Mouse (Mus musculus) cerebellum, postnatal 36 days (tissue): Measurements from ENCODE around the gene Gm30191.
"Not testable (repeated sequence)": the region's sequence is repeated elsewhere in the genome, so short reads cannot be mapped to it uniquely, and the experiment has no call there.

ENCODE experiments used
- DNase-seq, 2 experiments: peaks; one replicate each; pipeline ENCODE4 v3.0.0; 2021 to 2022; ENCODE audit warnings: mixed read lengths in 2 of 2

The Gm30191 gene

DNA sequence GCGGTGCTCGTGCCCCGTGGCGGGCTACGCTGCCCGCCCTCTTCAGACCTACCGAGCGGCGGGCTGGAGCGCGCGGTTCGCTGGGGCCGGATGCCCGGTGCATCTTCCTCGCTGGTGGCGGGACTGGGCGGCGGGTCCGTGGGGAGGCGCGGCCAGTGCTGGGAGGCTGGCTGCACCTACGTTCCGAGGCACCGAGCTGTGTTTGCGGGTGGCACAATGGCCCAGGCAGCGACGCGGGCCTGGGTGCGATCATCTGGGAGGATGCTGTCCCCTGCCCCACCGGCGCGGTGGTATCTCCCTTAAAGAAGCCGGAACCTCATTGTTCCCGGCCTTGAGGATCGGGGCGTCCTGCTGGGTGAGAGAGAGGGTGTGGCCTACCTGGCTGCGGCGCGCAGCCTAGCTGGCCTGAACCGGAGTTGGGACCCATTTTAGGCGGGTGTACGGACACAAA lies 40.9 kb downstream of the Gm30191 start, which contains the start of gene Pdik1l:
TSS of gene Pdik1l (minus strand) at position 321 of the 451 bp plus-strand sequence.
- DNase-seq: peak; percentile 79

DNA sequence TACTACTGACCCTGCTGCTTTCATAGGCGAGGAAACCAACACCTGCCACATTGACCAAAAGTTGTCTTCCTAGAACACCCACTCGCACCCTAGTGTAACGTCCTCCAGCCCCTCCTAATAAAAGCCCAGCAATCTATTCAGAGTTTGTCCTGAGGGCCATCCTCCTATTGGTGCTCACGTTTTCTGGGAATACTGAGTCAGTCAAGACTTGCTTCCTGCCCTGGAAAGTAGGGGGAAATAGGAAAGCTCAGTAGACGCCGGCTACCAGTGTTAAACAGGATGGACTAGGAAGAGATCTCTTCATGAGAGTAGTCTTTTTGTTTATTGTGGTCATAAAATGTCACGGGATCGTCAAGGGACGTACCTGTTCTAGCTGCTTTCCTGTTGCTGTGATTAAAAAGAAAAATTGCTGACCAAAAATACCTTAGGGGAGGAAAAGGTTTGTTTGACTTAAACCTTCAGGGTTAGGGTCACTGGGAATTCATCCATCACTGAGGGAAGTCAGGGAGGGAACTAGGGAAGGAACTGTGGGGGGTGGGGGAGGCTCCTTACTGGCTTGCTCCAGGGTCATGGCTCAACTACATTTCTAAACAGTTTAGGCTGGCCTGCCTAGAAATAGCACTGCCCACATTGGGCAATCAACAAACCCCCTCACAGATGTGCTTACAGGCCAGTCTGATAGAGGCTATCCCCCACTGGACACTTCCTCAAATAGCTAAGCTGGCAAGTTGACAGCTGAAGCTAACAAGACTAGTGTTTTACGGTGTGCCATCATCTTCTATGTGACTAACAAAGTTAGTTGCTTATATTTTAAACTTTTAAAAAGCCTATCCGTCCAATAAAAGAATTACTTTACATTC lies 41.9 kb downstream of the Gm30191 start:
- no peak for DNase-seq

DNA sequence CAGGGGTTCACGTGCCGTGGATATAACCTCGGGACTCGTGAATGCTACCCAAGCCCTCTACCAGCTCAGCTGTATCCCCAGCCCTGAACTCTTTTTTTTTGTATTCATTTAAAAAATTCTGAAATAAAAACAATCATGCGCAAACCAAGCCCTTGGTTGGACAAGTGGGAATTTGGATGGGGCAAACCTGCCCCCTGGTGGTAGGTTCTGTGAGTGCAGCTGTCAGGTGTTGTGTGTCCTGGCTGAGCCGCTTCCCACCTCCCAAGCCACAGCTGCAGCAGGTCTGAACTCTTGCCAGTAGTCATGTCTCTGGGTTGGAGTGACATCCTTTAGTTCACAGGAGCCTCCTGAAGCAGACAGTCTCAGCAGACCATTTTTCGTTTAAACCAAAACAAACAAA lies 45.3 kb downstream of the Gm30191 start:
- peak; percentile 79 to 80 for DNase-seq

DNA sequence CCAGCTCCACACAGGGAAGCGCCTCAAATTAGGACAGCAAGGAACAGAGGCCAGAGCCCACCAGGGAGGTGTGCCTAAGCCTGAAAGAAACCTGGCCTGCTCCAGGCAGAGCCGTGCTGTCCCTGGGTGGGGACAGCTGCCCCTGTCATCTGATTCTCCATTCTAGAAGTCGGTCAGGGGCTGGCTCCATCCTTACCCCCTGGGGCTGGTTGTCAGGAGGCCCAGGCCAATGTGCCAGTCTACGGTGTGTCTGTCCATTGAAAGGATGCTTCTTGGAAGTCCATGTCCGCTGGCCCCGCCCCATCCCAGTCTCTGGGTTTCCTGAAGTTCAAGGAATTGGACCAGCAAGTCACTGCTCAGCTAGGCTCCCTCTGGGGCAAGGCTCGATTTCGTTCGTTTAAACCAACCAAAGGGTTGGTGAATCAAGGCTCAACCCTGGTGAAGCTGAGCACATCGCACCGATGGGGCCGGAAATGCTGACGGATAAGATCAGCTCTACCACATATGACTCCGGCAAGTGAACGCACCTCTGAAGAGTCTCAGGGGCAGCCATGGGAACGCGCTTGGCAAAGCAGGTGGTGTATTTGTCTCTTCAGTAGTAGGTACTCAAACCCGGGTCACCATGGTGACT lies 46.4 kb downstream of the Gm30191 start:
- peak in 1 of 2 experiments; percentile 21 for DNase-seq

DNA sequence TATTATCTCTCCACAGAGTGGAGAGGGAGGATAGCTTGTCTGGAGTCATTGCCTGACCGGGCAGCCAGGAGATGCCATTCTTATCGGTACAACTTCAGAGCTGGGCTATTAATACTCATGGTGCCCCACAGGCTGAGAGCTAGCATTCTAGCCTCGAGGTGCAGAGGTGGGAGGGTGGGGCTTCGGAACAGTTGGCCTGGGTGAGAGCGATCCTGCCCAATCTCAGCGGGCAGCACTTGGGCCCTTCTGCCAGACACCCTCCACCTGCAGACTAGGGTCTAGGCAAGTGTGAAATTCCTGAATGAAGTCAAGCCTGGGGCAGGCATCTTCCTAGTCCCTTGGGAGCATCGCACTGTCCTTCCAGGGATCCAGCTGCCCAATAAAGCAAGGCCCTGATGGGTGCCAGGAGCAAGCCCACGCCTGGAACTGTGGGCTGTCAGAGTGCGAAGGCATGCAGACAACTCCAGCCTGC lies 47.0 kb downstream of the Gm30191 start:
- no peak for DNase-seq

DNA sequence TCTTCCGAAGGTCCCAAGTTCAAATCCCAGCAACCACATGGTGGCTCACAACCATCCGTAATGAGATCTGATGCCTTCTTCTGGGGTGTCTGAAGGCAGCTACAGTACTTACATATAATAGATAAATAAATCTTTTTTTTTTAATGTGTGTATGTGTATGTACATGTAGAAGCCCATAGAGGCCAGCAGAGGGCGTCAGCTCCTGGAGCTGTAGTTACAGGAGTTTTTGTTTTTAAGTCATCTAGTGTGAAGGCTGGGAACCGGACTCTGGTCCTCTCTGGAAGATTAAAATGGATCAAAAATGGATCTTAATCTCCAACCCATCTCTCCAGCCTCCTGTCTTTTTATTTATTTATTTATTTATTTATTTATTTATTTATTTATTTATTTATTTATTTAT lies 49.4 kb downstream of the Gm30191 start:
- DNase-seq: not testable (repeated sequence)

DNA sequence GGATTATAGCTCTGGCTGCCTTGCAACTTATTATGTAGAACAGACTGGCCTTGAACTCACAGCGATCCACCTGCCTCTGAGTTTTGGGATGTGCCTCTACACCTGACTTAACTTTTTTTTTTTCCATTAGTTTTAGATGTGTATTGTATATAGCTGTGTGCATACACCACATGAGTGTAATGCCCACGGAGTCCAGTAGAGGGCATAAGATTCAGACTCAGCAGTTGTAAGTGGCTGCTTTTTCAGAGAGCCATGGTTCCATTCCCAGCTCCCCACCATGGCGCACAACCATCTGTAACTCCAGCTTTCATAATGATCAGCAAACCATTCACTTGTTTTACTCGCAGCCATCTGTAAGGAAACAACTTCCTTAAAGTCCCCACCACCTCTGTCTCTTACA lies 49.8 kb downstream of the Gm30191 start:
- DNase-seq: no peak

DNA sequence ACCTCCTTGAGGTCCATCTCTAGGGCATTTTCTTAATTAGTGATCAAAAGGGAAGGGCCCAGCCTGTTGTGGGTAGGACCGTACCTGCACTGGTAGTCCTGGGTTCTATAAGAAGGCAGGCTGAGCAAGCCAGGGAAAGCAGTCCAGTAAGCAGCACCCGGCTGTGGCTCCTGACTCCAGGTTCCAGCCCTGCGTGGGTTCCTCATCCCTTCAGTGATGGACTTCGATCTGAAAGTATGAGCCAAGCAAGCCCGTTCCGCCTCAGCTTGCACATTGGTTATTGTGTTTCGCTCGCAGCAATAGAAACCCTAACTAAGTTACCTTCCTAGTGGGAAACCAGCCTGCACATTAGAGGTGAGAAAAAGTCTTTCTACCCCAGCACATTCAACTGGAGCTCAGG lies 50.6 kb downstream of the Gm30191 start:
- no peak for DNase-seq

DNA sequence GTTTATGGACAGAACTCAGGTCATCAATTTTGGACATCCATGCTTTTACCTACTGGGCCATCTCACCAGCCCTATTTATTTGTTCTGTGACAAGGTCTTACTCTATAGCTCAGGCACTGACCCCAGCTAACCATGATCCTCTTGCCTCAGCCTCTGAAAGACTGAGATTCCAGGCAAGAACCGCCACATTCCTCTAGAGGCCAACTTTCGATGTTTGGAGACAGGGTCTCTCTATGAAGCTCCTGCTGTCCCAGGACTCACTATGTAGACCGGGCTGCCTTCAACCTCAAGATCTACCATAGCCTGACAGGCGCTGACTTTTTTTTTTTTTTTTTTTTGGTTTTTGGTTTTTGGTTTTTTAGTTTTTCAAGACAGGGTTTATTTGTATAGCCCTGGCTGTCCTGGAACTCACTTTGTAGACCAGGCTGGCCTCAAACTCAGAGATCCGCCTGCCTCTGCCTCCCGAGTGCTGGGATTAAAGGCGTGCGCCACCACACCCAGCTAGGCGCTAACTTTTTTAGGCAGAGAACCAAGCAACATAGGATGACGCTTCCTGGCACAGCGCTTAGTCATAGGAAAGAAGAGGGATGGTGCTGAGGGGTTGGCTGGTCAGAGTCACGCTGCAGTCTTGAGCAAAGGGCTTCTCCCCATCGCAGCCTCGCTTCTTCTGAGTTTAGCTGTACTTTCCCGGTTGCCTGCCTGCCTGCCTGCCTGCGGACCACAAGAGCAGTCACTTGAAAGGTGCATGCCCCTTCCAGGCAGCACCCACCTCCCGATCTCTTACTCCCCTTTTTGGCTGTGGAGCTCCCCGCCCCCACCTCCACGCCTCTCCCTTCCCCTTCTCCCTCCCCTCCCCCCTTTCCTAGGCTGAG lies 52.1 kb downstream of the Gm30191 start:
- no peak for DNase-seq

DNA sequence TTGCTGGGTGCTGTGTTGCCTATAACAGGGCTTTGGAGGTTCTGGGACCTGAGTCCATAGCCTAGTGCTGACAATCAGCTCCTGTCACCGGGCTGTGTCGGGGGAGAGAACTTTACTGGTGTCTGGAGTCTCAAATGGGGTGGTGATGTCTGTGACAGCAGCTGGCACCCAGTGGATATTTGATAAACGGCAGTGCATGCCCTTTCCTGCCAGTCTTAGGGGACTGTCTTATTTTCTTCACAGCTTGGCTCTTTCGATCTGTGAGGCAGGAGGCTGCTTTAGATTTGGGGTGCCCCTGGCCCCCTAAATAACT lies 52.7 kb downstream of the Gm30191 start:
- no peak for DNase-seq
